Mouse (Mus musculus) left cerebral cortex, postnatal 10 days (tissue): ENCODE data around the gene Nedd9. TPM values are rescaled to one million over a fixed set of nuclear protein-coding genes. Genes with fewer than 3 reads are reported as not detected.
A peak's percentile ranks its signal among the peaks of the same experiment; 100 is the strongest.

Experiments used
- DNase-seq, 2 experiments: peaks; one replicate each; pipeline ENCODE4 v3.0.0; 2021 to 2022; ENCODE audit warnings: low spot score in 2 of 2, mixed read lengths in 1 of 2; ENCODE audit errors: extremely low spot score in 1 of 2
- intact Hi-C: fragments of 180-260 bp; cut with DNase I; formaldehyde crosslinking; loops from one replicate; pipeline ENCODE4 v1.15.1; 2025
- total RNA-seq, 2 experiments: library from RNA; stranded (reverse); gene quantifications; 2 replicates each; pipeline ENCODE4 v1.2.3; 2021

Nedd9 gene
- 10 to 100 TPM in 1 of 2 experiments, 1 to 10 TPM in 1; 9.4 to 14.5 TPM for total RNA-seq

GRCm38 (mm10) chr13:41486606-41487408 is at the start of gene Nedd9:
Nedd9 (minus strand) TSS chr13:41487362.
- peak in 1 of 2 experiments; percentile 43 for DNase-seq
- intact Hi-C loops = no loop called here

- no peak for DNase-seq
- intact Hi-C loops = no loop called here
Measured at GRCm38 (mm10) chr13:41532625-41533024, 45.5 kb upstream of the Nedd9 start.

GRCm38 (mm10) chr13:41530326-41530725 is 43.2 kb upstream of the Nedd9 start:
- intact Hi-C loops = no loop called here
- peak in 1 of 2 experiments; percentile 11 for DNase-seq

GRCm38 (mm10) chr13:41524208-41524607 is 37.0 kb upstream of the Nedd9 start:
- intact Hi-C loops = no loop called here
- DNase-seq = no peak

GRCm38 (mm10) chr13:41521296-41521695 is 34.1 kb upstream of the Nedd9 start:
- no peak for DNase-seq
- intact Hi-C loops = no loop called here

- intact Hi-C loops = no loop called here
- DNase-seq = no peak
Measured at GRCm38 (mm10) chr13:41520549-41521161, 33.5 kb upstream of the Nedd9 start.

- intact Hi-C loops = no loop called here
- no peak for DNase-seq
Measured at GRCm38 (mm10) chr13:41519792-41520191, 32.6 kb upstream of the Nedd9 start.

- no peak for DNase-seq
- intact Hi-C loops = no loop called here
Measured at GRCm38 (mm10) chr13:41517193-41517592, 30.0 kb upstream of the Nedd9 start.

- intact Hi-C loops = no loop called here
- DNase-seq = no peak
Measured at GRCm38 (mm10) chr13:41515749-41516148, 28.6 kb upstream of the Nedd9 start.

- intact Hi-C loops = no loop called here
Measured at GRCm38 (mm10) chr13:41514918-41515317, 27.8 kb upstream of the Nedd9 start.

GRCm38 (mm10) chr13:41513456-41513855 is 26.3 kb upstream of the Nedd9 start:
- DNase-seq = no peak
- intact Hi-C loops = no loop called here

More at GRCm38 (mm10) chr13:41514918-41515317, 27.8 kb upstream of the Nedd9 start:
- DNase-seq = no peak

GRCm38 (mm10) chr13:41512243-41512642 is 25.1 kb upstream of the Nedd9 start:
- DNase-seq = no peak
- intact Hi-C loops = no loop called here

GRCm38 (mm10) chr13:41510631-41511419 is 23.7 kb upstream of the Nedd9 start:
- intact Hi-C loops = no loop called here
- DNase-seq = no peak

GRCm38 (mm10) chr13:41505594-41505993 is 18.4 kb upstream of the Nedd9 start:
- DNase-seq = no peak
- intact Hi-C loops = no loop called here

GRCm38 (mm10) chr13:41504997-41505396 is 17.8 kb upstream of the Nedd9 start:
- DNase-seq = no peak
- intact Hi-C loops = no loop called here

GRCm38 (mm10) chr13:41504448-41504847 is 17.3 kb upstream of the Nedd9 start:
- intact Hi-C loops = no loop called here
- DNase-seq = no peak

GRCm38 (mm10) chr13:41502917-41503301 is 15.7 kb upstream of the Nedd9 start:
- intact Hi-C loops = no loop called here
- DNase-seq = no peak

GRCm38 (mm10) chr13:41502136-41502916 is 15.2 kb upstream of the Nedd9 start:
- intact Hi-C loops = no loop called here
- DNase-seq = no peak

- intact Hi-C loops = no loop called here
Measured at GRCm38 (mm10) chr13:41500793-41501192, 13.6 kb upstream of the Nedd9 start.

More at GRCm38 (mm10) chr13:41500793-41501192, 13.6 kb upstream of the Nedd9 start:
- DNase-seq = no peak
